Mouse (Mus musculus): ENCODE data around the gene Atf1. TPM values are rescaled to one million over a fixed set of nuclear protein-coding genes. Genes with fewer than 3 reads are reported as not detected.

Gene Atf1
- polyA plus RNA-seq, 1 experiment from 2014 or later = 44.2 TPM

- 97% methylated on average over 3 of the region's 3 CpGs for WGBS
These were observed 17.6 kb upstream of the Atf1 start for GRCm38 (mm10) chr15:100210013-100210412.

GRCm38 (mm10) chr15:100213339-100213738 is 14.3 kb upstream of the Atf1 start:
- ATAC-seq (ENCODE audit: low FRiP score, low TSS enrichment) = no peak
- H3K4me3 ChIP-seq (ENCODE audit: low read length) = no peak overlapping the region
- no peaks in the 10 kb centered on the region for H3K4me1 ChIP-seq (ENCODE audit: insufficient read depth, low read length)
- H3K36me3 ChIP-seq (ENCODE audit: insufficient read depth, low read length) = peaks cover 54% of the 10 kb centered on the region
- no peak overlapping the region for H3K4me2 ChIP-seq (replicated peaks; ENCODE audit: low read depth, low read length)
- no peaks in the 10 kb centered on the region for H3K9me3 ChIP-seq (ENCODE audit: low read length)
- H3K27ac ChIP-seq (ENCODE audit: low read length) = no peak overlapping the region
- 91% methylated on average over 2 of the region's 2 CpGs for WGBS
- H3K9ac ChIP-seq (replicated peaks; ENCODE audit: low read length) = no peak overlapping the region
- H3K27me3 ChIP-seq (ENCODE audit: insufficient read depth, low read length) = no peaks in the 10 kb centered on the region

More at GRCm38 (mm10) chr15:100210013-100210412, 17.6 kb upstream of the Atf1 start:
- H3K27me3 ChIP-seq (ENCODE audit: insufficient read depth, low read length) = no peaks in the 10 kb centered on the region
- no peak for ATAC-seq (ENCODE audit: low FRiP score, low TSS enrichment)
- peaks cover 74% of the 10 kb centered on the region for H3K36me3 ChIP-seq (ENCODE audit: insufficient read depth, low read length)
- H3K4me2 ChIP-seq (replicated peaks; ENCODE audit: low read depth, low read length) = no peak overlapping the region
- H3K27ac ChIP-seq (ENCODE audit: low read length) = no peak overlapping the region
- H3K4me1 ChIP-seq (ENCODE audit: insufficient read depth, low read length) = no peaks in the 10 kb centered on the region
- H3K9me3 ChIP-seq (ENCODE audit: low read length) = no peaks in the 10 kb centered on the region
- H3K4me3 ChIP-seq (ENCODE audit: low read length) = no peak overlapping the region
- no peak overlapping the region for H3K9ac ChIP-seq (replicated peaks; ENCODE audit: low read length)

GRCm38 (mm10) chr15:100215092-100215491 is 12.5 kb upstream of the Atf1 start:
- no peak overlapping the region for H3K4me2 ChIP-seq (replicated peaks; ENCODE audit: low read depth, low read length)
- H3K9me3 ChIP-seq (ENCODE audit: low read length) = no peaks in the 10 kb centered on the region
- no peaks in the 10 kb centered on the region for H3K4me1 ChIP-seq (ENCODE audit: insufficient read depth, low read length)
- H3K4me3 ChIP-seq (ENCODE audit: low read length) = no peak overlapping the region
- H3K27me3 ChIP-seq (ENCODE audit: insufficient read depth, low read length) = no peaks in the 10 kb centered on the region
- peaks cover 44% of the 10 kb centered on the region for H3K36me3 ChIP-seq (ENCODE audit: insufficient read depth, low read length)
- no peak overlapping the region for H3K9ac ChIP-seq (replicated peaks; ENCODE audit: low read length)
- no peak for ATAC-seq (ENCODE audit: low FRiP score, low TSS enrichment)
- 91% methylated on average over 11 of the region's 11 CpGs for WGBS
- H3K27ac ChIP-seq (ENCODE audit: low read length) = no peak overlapping the region

- no peaks in the 10 kb centered on the region for H3K4me1 ChIP-seq (ENCODE audit: insufficient read depth, low read length)
- WGBS = 94% methylated on average over 9 of the region's 9 CpGs
- no peaks in the 10 kb centered on the region for H3K9me3 ChIP-seq (ENCODE audit: low read length)
- peaks cover 36% of the 10 kb centered on the region for H3K36me3 ChIP-seq (ENCODE audit: insufficient read depth, low read length)
- H3K9ac ChIP-seq (replicated peaks; ENCODE audit: low read length) = no peak overlapping the region
- no peak overlapping the region for H3K27ac ChIP-seq (ENCODE audit: low read length)
- no peak overlapping the region for H3K4me3 ChIP-seq (ENCODE audit: low read length)
- H3K27me3 ChIP-seq (ENCODE audit: insufficient read depth, low read length) = no peaks in the 10 kb centered on the region
- no peak for ATAC-seq (ENCODE audit: low FRiP score, low TSS enrichment)
- H3K4me2 ChIP-seq (replicated peaks; ENCODE audit: low read depth, low read length) = no peak overlapping the region
These were observed 11.4 kb upstream of the Atf1 start for GRCm38 (mm10) chr15:100216173-100216572.

- Histone ChIP-seq H3K9ac (replicated peaks; ENCODE audit: low read length) (no peak overlapping the region), H3K9me3 (ENCODE audit: low read length) (peaks cover 10% of the 10 kb centered on the region), H3K36me3 (ENCODE audit: insufficient read depth, low read length) (peaks cover 22% of the 10 kb centered on the region), H3K4me2 (replicated peaks; ENCODE audit: low read depth, low read length) (no peak overlapping the region), H3K27ac (ENCODE audit: low read length) (no peak overlapping the region), H3K4me3 (ENCODE audit: low read length) (no peak overlapping the region), H3K4me1 (ENCODE audit: insufficient read depth, low read length) (no peaks in the 10 kb centered on the region), H3K27me3 (ENCODE audit: insufficient read depth, low read length) (no peaks in the 10 kb centered on the region)
- WGBS = 98% methylated on average over 3 of the region's 3 CpGs
- no peak for ATAC-seq (ENCODE audit: low FRiP score, low TSS enrichment)
These were observed 9.6 kb upstream of the Atf1 start for GRCm38 (mm10) chr15:100218018-100218417.

- no peak for ATAC-seq (ENCODE audit: low FRiP score, low TSS enrichment)
- H3K4me1 ChIP-seq (ENCODE audit: insufficient read depth, low read length) = no peaks in the 10 kb centered on the region
- WGBS = 66% methylated on average over 1 of the region's 1 CpGs
- no peak overlapping the region for H3K4me3 ChIP-seq (ENCODE audit: low read length)
- H3K27me3 ChIP-seq (ENCODE audit: insufficient read depth, low read length) = no peaks in the 10 kb centered on the region
- no peak overlapping the region for H3K27ac ChIP-seq (ENCODE audit: low read length)
- H3K9me3 ChIP-seq (ENCODE audit: low read length) = peaks cover 17% of the 10 kb centered on the region
- no peak overlapping the region for H3K9ac ChIP-seq (replicated peaks; ENCODE audit: low read length)
- H3K4me2 ChIP-seq (replicated peaks; ENCODE audit: low read depth, low read length) = no peak overlapping the region
- H3K36me3 ChIP-seq (ENCODE audit: insufficient read depth, low read length) = peaks cover 14% of the 10 kb centered on the region
These were observed 8.2 kb upstream of the Atf1 start for GRCm38 (mm10) chr15:100219396-100219795.

- Histone ChIP-seq H3K4me1 (ENCODE audit: insufficient read depth, low read length) (no peaks in the 10 kb centered on the region), H3K36me3 (ENCODE audit: insufficient read depth, low read length) (no peaks in the 10 kb centered on the region; the same call in 1 of the 2 replicates), H3K27ac (ENCODE audit: low read length) (no peak overlapping the region), H3K9me3 (ENCODE audit: low read length) (peaks cover 17% of the 10 kb centered on the region), H3K4me3 (ENCODE audit: low read length) (no peak overlapping the region), H3K4me2 (replicated peaks; ENCODE audit: low read depth, low read length) (no peak overlapping the region), H3K9ac (replicated peaks; ENCODE audit: low read length) (no peak overlapping the region), H3K27me3 (ENCODE audit: insufficient read depth, low read length) (no peaks in the 10 kb centered on the region)
- no peak for ATAC-seq (ENCODE audit: low FRiP score, low TSS enrichment)
- 81% methylated on average over 7 of the region's 7 CpGs for WGBS
These were observed 6.7 kb upstream of the Atf1 start for GRCm38 (mm10) chr15:100220916-100221315.

- ATAC-seq (ENCODE audit: low FRiP score, low TSS enrichment) = no peak
- WGBS = 94% methylated on average over 4 of the region's 4 CpGs
- H3K9ac ChIP-seq (replicated peaks; ENCODE audit: low read length) = no peak overlapping the region
These were observed 2.2 kb upstream of the Atf1 start for GRCm38 (mm10) chr15:100225381-100225780.

GRCm38 (mm10) chr15:100225891-100226290 is 1.7 kb upstream of the Atf1 start:
- H3K27me3 ChIP-seq (ENCODE audit: insufficient read depth, low read length) = no peaks in the 10 kb centered on the region
- 82% methylated on average over 1 of the region's 1 CpGs for WGBS
- H3K9me3 ChIP-seq (ENCODE audit: low read length) = peaks cover 17% of the 10 kb centered on the region
- H3K4me1 ChIP-seq (ENCODE audit: insufficient read depth, low read length) = peaks cover 23% of the 10 kb centered on the region
- no peak overlapping the region for H3K4me2 ChIP-seq (replicated peaks; ENCODE audit: low read depth, low read length)
- no peak overlapping the region for H3K9ac ChIP-seq (replicated peaks; ENCODE audit: low read length)
- H3K4me3 ChIP-seq (ENCODE audit: low read length) = no peak overlapping the region
- ATAC-seq (ENCODE audit: low FRiP score, low TSS enrichment) = no peak
- H3K36me3 ChIP-seq (ENCODE audit: insufficient read depth, low read length) = no peaks in the 10 kb centered on the region; the same call in 1 of the 2 replicates
- H3K27ac ChIP-seq (ENCODE audit: low read length) = no peak overlapping the region

More at GRCm38 (mm10) chr15:100225381-100225780, 2.2 kb upstream of the Atf1 start:
- no peaks in the 10 kb centered on the region for H3K27me3 ChIP-seq (ENCODE audit: insufficient read depth, low read length)
- no peak overlapping the region for H3K27ac ChIP-seq (ENCODE audit: low read length)
- no peak overlapping the region for H3K4me3 ChIP-seq (ENCODE audit: low read length)
- H3K9me3 ChIP-seq (ENCODE audit: low read length) = peaks cover 17% of the 10 kb centered on the region
- no peak overlapping the region for H3K4me2 ChIP-seq (replicated peaks; ENCODE audit: low read depth, low read length)
- peaks cover 21% of the 10 kb centered on the region for H3K4me1 ChIP-seq (ENCODE audit: insufficient read depth, low read length)
- no peaks in the 10 kb centered on the region; the same call in 1 of the 2 replicates for H3K36me3 ChIP-seq (ENCODE audit: insufficient read depth, low read length)

- Histone ChIP-seq H3K36me3 (ENCODE audit: insufficient read depth, low read length) (no peaks in the 10 kb centered on the region; the same call in 1 of the 2 replicates), H3K9ac (replicated peaks; ENCODE audit: low read length) (peak overlapping the region; percentile 100), H3K27ac (ENCODE audit: low read length) (peak overlapping the region; percentile 100), H3K9me3 (ENCODE audit: low read length) (peaks cover 15% of the 10 kb centered on the region), H3K4me1 (ENCODE audit: insufficient read depth, low read length) (peaks cover 29% of the 10 kb centered on the region), H3K4me2 (replicated peaks; ENCODE audit: low read depth, low read length) (peak overlapping the region; percentile 70), H3K27me3 (ENCODE audit: insufficient read depth, low read length) (no peaks in the 10 kb centered on the region), H3K4me3 (ENCODE audit: low read length) (peak overlapping the region; percentile 90)
- peak; percentile 49; the same call in 1 of the 2 replicates for ATAC-seq (ENCODE audit: low FRiP score, low TSS enrichment)
- WGBS = 2% methylated on average over 17 of the region's 17 CpGs
These were observed 472 bp upstream of the Atf1 start for GRCm38 (mm10) chr15:100227031-100227662.

All from kidney, embryonic 16.5 days (tissue).